Mouse (Mus musculus): ENCODE measurements around the gene Atp2b1. TPM values are rescaled to one million over a fixed set of nuclear protein-coding genes. Genes with fewer than 3 reads are reported as not detected.
"Not testable (repeated sequence)": the region's sequence is repeated elsewhere in the genome, so short reads cannot be mapped to it uniquely, and the experiment has no call there.

Gene Atp2b1
- polyA plus RNA-seq, 1 experiment from 2014 or later = 160 TPM

DNA sequence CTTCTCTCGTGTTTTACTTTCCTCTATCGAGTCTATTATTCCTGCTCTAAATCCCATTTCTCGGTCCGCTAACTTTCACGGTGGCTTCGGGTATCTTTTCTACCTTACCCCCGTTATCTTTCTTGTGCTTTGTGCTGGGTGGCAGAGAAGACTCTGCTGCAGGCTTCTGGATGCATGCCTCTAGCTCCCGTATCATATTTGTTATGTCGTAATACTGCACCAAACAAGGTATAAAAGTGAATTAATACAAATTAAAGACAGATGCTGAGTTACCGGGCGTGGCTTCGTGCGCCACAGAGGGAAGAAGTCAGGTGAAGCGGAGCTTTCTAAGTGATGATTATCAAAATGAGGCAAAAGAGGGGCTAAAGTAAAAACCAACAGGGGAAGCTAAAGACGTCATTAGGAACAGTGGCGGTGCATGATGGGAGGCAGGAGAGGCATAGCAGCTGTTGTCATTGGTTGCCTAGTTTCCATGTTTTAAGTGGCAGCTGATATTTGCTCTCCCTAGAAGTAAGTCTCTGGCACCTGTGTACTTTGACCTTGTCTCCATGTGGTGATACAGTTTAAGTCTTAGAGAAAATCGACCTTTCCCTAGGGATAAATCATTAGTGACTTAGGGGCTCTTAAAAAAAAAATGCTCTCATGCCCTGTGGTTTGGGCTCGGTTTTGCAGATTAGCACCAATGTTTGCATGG lies 58.9 kb downstream of the Atp2b1 start:
- no peak for ATAC-seq
- 72% methylated on average over 18 of the region's 18 CpGs for WGBS
- H3K27me3 ChIP-seq = no peaks in the 10 kb centered on the region

DNA sequence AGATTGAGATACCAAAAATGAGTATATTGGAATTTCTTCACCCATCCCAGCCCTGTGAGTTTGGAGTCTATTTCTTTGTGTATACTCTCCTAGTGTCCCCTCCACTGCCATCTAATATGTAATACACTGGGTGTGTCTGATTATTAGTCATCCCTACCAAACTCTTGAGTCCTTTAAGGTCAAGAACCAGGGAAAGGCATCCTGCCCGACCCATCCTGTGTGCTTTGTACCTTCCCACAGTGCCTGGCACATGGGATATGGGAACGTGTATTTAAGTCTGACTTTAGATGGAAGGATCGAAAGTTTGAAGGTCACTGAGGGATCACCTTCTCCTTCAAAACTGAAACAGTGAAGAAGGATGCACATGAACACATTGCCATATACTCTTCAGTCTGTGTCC lies 60.4 kb downstream of the Atp2b1 start:
- Histone ChIP-seq H3K4me3 (replicated peaks) (no peak overlapping the region), H3K4me1 (replicated peaks) (peaks cover 18% of the 10 kb centered on the region), H3K9me3 (no peaks in the 10 kb centered on the region), H3K27ac (no peak overlapping the region), H3K27me3 (no peaks in the 10 kb centered on the region), H3K9ac (replicated peaks) (no peak overlapping the region), H3K4me2 (replicated peaks) (no peak overlapping the region), H3K36me3 (peaks cover 2% of the 10 kb centered on the region)
- whole genome bisulfite sequencing = 93% methylated on average over 3 of the region's 3 CpGs
- no peak for ATAC-seq

More for the DNA sequence above, 58.9 kb downstream of the Atp2b1 start:
- no peak overlapping the region for H3K9ac ChIP-seq (replicated peaks)
- no peaks in the 10 kb centered on the region for H3K9me3 ChIP-seq
- no peak overlapping the region for H3K4me2 ChIP-seq (replicated peaks)
- peaks cover 13% of the 10 kb centered on the region for H3K36me3 ChIP-seq
- no peak overlapping the region for H3K4me3 ChIP-seq (replicated peaks)
- H3K27ac ChIP-seq = no peak overlapping the region
- peaks cover 18% of the 10 kb centered on the region for H3K4me1 ChIP-seq (replicated peaks)

DNA sequence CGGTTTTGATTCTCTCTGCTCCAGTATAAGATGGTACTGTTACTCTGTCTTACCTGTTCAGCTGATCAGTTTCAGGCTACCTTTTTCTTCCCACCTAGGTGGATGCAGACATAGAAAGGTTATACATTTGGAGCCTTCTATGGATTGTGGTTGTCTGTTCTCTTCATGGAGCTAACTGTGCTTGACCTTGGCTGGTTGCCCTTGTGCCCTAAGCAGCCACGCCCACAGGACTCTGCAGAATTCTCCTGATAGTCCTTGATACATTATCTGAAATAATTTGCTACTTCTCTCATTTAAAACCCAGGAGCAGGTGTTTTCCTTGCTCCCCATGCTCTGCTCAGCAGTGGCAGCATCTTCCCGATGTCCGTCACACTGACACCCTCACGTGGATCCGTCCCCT lies 61.4 kb downstream of the Atp2b1 start:
- Histone ChIP-seq H3K4me1 (replicated peaks) (peaks cover 21% of the 10 kb centered on the region), H3K9me3 (no peaks in the 10 kb centered on the region), H3K4me2 (replicated peaks) (no peak overlapping the region), H3K27ac (no peak overlapping the region), H3K36me3 (no peaks in the 10 kb centered on the region; the same call in 1 of the 2 replicates), H3K9ac (replicated peaks) (no peak overlapping the region), H3K4me3 (replicated peaks) (no peak overlapping the region), H3K27me3 (no peaks in the 10 kb centered on the region)
- ATAC-seq = peak; percentile 11; the same call in 1 of the 2 replicates
- 79% methylated on average over 6 of the region's 6 CpGs for WGBS

DNA sequence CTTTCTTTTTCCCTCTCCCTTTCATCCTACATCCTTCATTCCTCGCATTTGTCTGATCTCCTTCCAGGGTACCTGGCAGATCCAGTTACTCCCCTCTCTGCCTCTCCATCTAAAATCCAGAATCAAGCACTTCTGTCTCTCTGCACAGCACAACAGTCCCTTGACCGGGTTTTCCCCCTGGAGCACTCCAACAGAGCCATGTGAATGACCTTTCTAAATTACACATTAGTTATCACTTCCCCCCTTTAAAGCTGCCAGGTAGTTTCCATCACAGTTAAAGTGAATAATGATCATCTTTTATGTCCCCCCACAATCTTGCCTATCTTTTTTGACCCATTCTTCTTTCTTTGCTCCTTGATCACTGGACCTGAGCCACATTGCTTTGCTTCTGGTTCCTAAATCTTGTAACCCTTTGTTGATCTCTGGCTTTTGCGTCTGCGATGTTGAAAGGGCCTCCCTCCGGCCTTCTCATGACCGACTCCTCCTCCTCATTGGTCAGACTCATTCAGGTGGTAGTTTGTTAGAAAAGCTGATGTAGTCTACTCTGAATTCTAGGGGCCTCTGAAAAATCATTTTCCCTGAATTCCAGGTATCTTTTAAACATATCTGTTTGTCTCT lies 62.8 kb downstream of the Atp2b1 start:
- Histone ChIP-seq H3K9ac (replicated peaks) (no peak overlapping the region), H3K4me3 (replicated peaks) (no peak overlapping the region), H3K4me2 (replicated peaks) (no peak overlapping the region), H3K27ac (no peak overlapping the region), H3K4me1 (replicated peaks) (peaks cover 21% of the 10 kb centered on the region), H3K9me3 (no peaks in the 10 kb centered on the region), H3K27me3 (no peaks in the 10 kb centered on the region), H3K36me3 (no peaks in the 10 kb centered on the region)
- 41% methylated on average over 6 of the region's 6 CpGs for WGBS
- ATAC-seq = no peak

DNA sequence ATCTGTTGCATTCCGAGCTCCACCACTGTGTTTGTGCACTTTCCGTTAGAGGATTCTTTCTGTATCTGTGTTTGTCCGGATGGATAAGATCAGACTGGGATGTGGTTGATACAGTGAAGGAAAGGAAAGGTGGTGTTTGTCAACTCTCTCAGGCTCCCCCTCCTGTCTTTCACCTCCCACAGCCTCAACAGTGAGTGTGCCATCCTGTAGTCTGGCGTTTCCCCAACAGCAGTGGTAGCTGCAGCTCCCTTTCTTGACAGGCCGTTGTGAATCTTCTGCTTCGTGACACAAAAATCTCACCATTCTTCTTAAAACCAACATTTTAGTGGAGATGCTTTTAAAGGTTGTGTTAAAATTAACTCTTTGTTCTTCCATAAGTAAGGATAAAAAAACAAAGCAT lies 64.6 kb downstream of the Atp2b1 start:
- Histone ChIP-seq H3K27me3 (no peaks in the 10 kb centered on the region), H3K4me3 (replicated peaks) (no peak overlapping the region), H3K4me1 (replicated peaks) (peaks cover 17% of the 10 kb centered on the region), H3K9me3 (no peaks in the 10 kb centered on the region), H3K9ac (replicated peaks) (no peak overlapping the region), H3K4me2 (replicated peaks) (no peak overlapping the region), H3K27ac (no peak overlapping the region), H3K36me3 (no peaks in the 10 kb centered on the region)
- 86% methylated on average over 6 of the region's 6 CpGs for WGBS
- ATAC-seq = no peak

DNA sequence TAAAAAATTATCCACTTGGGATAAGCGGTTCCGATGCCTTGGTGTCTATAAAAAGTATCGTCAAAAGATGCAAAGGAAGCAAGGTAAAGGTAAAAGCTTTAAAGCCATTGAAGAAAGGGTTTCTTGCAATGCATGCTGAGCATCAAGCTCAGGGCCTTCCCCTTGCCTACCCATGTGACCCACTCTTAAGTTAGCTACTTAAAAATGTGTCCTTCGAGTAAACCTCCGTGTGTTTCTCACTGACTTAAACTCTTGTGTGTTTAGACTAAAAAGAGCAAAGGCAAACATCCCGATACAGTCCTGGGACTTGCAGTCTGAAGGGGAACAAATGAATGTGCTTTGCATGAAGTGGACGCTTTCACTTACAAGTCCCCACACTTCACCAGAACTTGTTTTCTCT lies 65.1 kb downstream of the Atp2b1 start:
- Histone ChIP-seq H3K36me3 (no peaks in the 10 kb centered on the region), H3K9me3 (no peaks in the 10 kb centered on the region), H3K4me3 (replicated peaks) (no peak overlapping the region), H3K27ac (no peak overlapping the region), H3K4me1 (replicated peaks) (peaks cover 17% of the 10 kb centered on the region), H3K27me3 (no peaks in the 10 kb centered on the region), H3K4me2 (replicated peaks) (no peak overlapping the region), H3K9ac (replicated peaks) (no peak overlapping the region)
- no peak for ATAC-seq
- 82% methylated on average over 7 of the region's 7 CpGs for WGBS

DNA sequence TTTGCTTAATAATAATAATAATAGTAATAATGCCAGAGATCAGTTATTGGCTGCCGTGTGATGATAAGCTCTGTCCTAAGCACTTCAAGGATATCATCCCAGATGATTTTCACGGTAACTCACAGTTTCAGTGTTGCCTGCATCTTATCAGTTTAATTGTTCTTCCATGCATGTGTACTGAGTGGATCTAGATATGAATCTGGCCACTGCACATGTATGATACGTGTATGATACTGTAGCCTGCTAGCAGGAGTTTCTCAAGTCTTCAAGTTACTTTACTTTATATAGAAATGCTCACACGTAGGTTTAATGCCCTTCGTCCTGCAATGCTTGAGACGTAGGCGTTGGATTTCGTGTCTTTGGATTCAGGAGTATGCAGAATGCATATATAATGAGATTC lies 65.7 kb downstream of the Atp2b1 start:
- Histone ChIP-seq H3K27me3 (no peaks in the 10 kb centered on the region), H3K4me1 (replicated peaks) (peaks cover 17% of the 10 kb centered on the region), H3K9ac (replicated peaks) (no peak overlapping the region), H3K27ac (no peak overlapping the region), H3K36me3 (no peaks in the 10 kb centered on the region), H3K4me2 (replicated peaks) (no peak overlapping the region), H3K9me3 (no peaks in the 10 kb centered on the region), H3K4me3 (replicated peaks) (no peak overlapping the region)
- ATAC-seq = no peak
- 70% methylated on average over 8 of the region's 8 CpGs for WGBS

DNA sequence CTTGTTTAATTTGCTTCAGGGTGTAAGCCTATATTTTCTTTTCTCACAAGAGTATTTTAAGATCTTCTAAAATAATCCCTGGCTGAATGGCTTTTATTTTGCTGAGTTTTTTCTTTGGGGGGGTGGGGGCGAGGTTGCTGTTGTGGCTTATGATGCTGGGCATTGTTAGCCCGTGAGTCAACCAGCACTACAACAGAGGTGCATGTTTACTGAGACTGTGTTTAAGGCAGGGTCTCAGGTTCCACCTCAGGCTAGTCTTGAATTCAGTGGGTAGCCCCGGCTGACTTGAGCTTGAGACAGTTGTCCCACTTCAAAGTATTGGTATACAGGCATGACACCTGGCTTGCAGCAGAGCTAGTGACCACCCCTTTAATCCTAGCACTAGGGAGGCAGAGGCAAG lies 77.8 kb downstream of the Atp2b1 start:
- Histone ChIP-seq H3K4me1 (replicated peaks) (no peaks in the 10 kb centered on the region), H3K4me2 (replicated peaks) (no peak overlapping the region), H3K9ac (replicated peaks) (no peak overlapping the region), H3K4me3 (replicated peaks) (no peak overlapping the region), H3K27me3 (no peaks in the 10 kb centered on the region), H3K36me3 (peaks cover 62% of the 10 kb centered on the region), H3K9me3 (no peaks in the 10 kb centered on the region), H3K27ac (no peak overlapping the region)
- WGBS = 83% methylated on average over 3 of the region's 3 CpGs
- no peak for ATAC-seq

DNA sequence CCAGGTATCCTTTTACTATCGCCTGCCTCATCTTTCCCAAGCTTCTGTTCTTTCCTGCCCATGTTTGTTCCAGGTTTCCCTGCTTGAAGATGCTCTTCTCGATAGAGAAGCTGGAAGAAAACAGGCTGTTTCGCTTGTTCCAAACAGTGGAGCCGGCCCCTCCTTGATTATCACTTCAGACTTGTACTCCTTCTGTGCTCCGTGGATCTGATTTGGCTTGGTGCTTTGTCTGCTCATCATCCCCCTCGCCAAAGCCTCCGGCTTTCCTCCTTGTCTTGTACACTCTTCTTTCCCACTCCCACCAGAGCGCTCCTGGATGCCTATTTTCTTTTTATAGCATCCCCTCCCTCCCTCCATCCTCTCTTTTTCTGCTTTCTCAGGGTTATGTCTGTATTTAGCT lies 79.0 kb downstream of the Atp2b1 start:
- H3K4me2 ChIP-seq (replicated peaks) = no peak overlapping the region
- no peak for ATAC-seq
- no peaks in the 10 kb centered on the region for H3K9me3 ChIP-seq
- no peaks in the 10 kb centered on the region for H3K27me3 ChIP-seq
- no peak overlapping the region for H3K4me3 ChIP-seq (replicated peaks)
- no peaks in the 10 kb centered on the region for H3K4me1 ChIP-seq (replicated peaks)
- H3K27ac ChIP-seq = no peak overlapping the region
- no peak overlapping the region for H3K9ac ChIP-seq (replicated peaks)
- WGBS = 92% methylated on average over 8 of the region's 8 CpGs
- H3K36me3 ChIP-seq = peaks cover 70% of the 10 kb centered on the region

DNA sequence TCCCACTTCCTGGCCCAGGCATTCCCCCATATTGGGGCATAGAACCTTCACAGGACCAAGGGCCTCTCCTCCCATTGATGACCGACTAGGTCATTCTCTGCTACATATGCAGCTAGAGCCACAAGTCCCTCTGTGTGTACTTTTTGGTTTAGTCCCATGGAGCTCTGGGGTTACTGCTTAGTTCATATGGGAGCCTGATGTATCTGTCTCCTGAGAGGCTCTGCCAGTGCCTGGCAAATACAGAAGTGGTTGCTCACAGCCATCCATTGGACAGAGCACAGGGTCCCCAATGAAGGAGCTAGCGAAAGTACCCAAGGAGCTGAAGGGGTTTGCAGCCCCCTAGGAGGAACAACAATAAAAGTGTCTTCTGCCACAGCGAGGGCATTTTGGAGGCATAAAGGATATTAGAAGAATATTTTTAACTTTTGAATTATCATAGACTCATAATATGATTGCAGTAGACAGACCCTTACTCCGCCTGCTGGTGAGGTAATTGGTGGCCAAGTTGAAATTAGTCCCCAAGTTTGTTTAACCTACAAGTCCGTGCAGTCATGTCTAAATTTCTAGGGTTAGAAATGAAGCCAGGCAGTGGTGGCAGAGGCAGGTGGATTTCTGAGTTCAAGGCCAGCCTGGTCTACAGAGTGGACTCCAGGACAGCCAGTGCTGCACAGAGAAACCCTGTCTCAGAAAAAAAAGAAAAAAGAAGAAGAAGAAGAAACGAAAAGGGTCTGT lies 81.0 kb downstream of the Atp2b1 start:
- not testable (repeated sequence) for H3K4me3 ChIP-seq (replicated peaks); H3K4me2 ChIP-seq (replicated peaks); H3K4me1 ChIP-seq (replicated peaks); H3K9ac ChIP-seq (replicated peaks); H3K27me3 ChIP-seq; ATAC-seq; H3K27ac ChIP-seq; H3K9me3 ChIP-seq
- 93% methylated on average over 6 of the region's 6 CpGs for WGBS
- peaks cover 73% of the 10 kb centered on the region for H3K36me3 ChIP-seq

DNA sequence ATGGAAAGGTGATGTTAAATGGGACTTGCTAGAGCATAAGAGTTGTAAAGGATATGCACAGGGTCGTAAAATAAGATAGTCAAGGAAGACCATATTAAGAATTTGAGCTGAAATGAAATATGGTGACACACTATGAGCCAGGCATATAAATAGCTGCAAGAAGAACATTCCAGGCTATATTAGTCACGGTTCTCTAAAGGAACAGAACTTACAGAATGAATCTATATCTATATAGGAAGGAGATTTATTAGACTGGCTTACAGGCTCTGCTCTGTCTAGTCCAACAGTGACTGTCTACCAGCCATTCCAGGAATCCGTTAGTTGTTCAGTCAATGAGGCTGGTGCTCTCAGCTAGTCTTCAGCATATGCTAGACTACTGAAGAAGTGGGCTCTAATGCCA lies 90.7 kb downstream of the Atp2b1 start:
- Histone ChIP-seq H3K27me3 (no peaks in the 10 kb centered on the region), H3K9ac (replicated peaks) (no peak overlapping the region), H3K4me2 (replicated peaks) (no peak overlapping the region), H3K27ac (no peak overlapping the region), H3K4me3 (replicated peaks) (no peak overlapping the region), H3K9me3 (no peaks in the 10 kb centered on the region), H3K4me1 (replicated peaks) (no peaks in the 10 kb centered on the region), H3K36me3 (peaks cover 51% of the 10 kb centered on the region)
- WGBS = 96% methylated on average over 3 of the region's 3 CpGs
- ATAC-seq = no peak

DNA sequence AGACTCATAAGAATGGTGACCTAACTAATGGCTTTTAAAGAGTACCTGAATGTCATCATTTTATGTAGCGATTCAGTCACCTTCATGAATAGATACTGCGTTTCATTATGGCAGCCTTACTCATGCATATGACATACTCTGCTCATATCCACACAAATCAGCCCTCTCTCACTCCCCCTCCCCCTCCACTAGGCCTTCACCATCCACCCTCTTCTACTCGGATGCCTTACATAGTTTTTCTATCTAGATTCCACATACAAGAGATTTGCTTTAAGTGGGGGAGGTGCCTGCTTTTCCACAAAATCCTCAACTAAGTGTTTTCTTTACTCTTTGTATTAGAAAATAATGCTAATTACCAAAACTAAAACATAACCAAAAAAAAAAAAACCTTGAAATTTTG lies 96.9 kb downstream of the Atp2b1 start:
- H3K9me3 ChIP-seq = no peaks in the 10 kb centered on the region
- no peaks in the 10 kb centered on the region for H3K27me3 ChIP-seq
- no peak overlapping the region for H3K4me2 ChIP-seq (replicated peaks)
- H3K4me3 ChIP-seq (replicated peaks) = no peak overlapping the region
- WGBS = 80% methylated on average over 3 of the region's 3 CpGs
- peaks cover 44% of the 10 kb centered on the region for H3K36me3 ChIP-seq
- H3K27ac ChIP-seq = no peak overlapping the region
- no peak overlapping the region for H3K9ac ChIP-seq (replicated peaks)
- no peak for ATAC-seq
- H3K4me1 ChIP-seq (replicated peaks) = no peaks in the 10 kb centered on the region

All from midbrain, embryonic 13.5 days (tissue).